In genomic region chr7:74367350-74367749, GRCm38 (mm10) we compare ENCODE assay signal across 10 mouse cellular contexts.
DNase-seq lines count a peak whose midpoint lies in the region; ATAC-seq lines count a peak whose summit lies in the region.
"Had no signal": no experiment of that assay in that cellular context is flagged by ENCODE, and none has a peak within 500 bp of the region (broad histone marks: within the 10 kb centered on the region; RNA-seq: fewer than 3 reads in every experiment).

No protein-coding gene starts in this region.

- H3K9ac ChIP-seq in hindbrain, embryonic 15.5 days = no peak overlapping the region
- H3K9ac ChIP-seq: heart, embryonic 15.5 days had no signal

- no peak overlapping the region for H3K4me2 ChIP-seq in hindbrain, embryonic 15.5 days
- H3K4me2 ChIP-seq: heart, embryonic 15.5 days had no signal

- H3K36me3 ChIP-seq in heart, embryonic 10.5 days = no peaks in the 10 kb centered on the region
- no peaks in the 10 kb centered on the region for H3K36me3 ChIP-seq in hindbrain, embryonic 15.5 days
- H3K36me3 ChIP-seq: heart, embryonic 15.5 days had no signal

- 0 out of 2 replicates have a peak, but pooled peaks have one; percentile 16 for ATAC-seq in hindbrain, embryonic 15.5 days (ENCODE audit: low FRiP score, low read depth)
- no peak for ATAC-seq in megakaryocyte progenitor cell, adult 5-6 weeks (replicated peaks; ENCODE audit: poor library complexity)

- intact Hi-C loops in heart, postnatal 10 days (cut with DNase I) = loop anchor here (10.0 kb wide), 1 partner anchor 557 kb away; no protein-coding TSS in a partner anchor

- H3K4me3 ChIP-seq in heart, embryonic 10.5 days = no peak overlapping the region
- H3K4me3 ChIP-seq in hindbrain, embryonic 15.5 days = no peak overlapping the region
- H3K4me3 ChIP-seq: heart, embryonic 15.5 days; myocyte had no signal

- 42% methylated on average over 7 of the region's 7 CpGs for WGBS in heart, embryonic 10.5 days
- 28% methylated on average over 7 of the region's 7 CpGs for WGBS in hindbrain, embryonic 15.5 days

- peaks cover 40% of the 10 kb centered on the region for H3K4me1 ChIP-seq in heart, embryonic 10.5 days
- H3K4me1 ChIP-seq in hindbrain, embryonic 15.5 days (replicated peaks) = peaks cover 26% of the 10 kb centered on the region

- H3K27me3 ChIP-seq in heart, embryonic 10.5 days (ENCODE audit: insufficient read depth, poor library complexity, severe bottlenecking) = 0 out of 2 replicates have a peak, but pooled peaks cover 3% of the 10 kb centered on the region
- no peaks in the 10 kb centered on the region for H3K27me3 ChIP-seq in hindbrain, embryonic 15.5 days
- H3K27me3 ChIP-seq: heart, embryonic 15.5 days had no signal

- H3K9me3 ChIP-seq in heart, embryonic 10.5 days = no peaks in the 10 kb centered on the region
- H3K9me3 ChIP-seq in hindbrain, embryonic 15.5 days = no peaks in the 10 kb centered on the region
- H3K9me3 ChIP-seq: heart, embryonic 15.5 days had no signal

- no peak overlapping the region for H3K27ac ChIP-seq in heart, embryonic 10.5 days
- H3K27ac ChIP-seq in hindbrain, embryonic 15.5 days (replicated peaks) = no peak overlapping the region
- H3K27ac ChIP-seq: heart, embryonic 15.5 days had no signal

- peak; percentile 60 to 77 for DNase-seq in heart, postnatal 10 days
- no peak for DNase-seq in heart, embryonic 10.5 days (ENCODE audit: low spot score)
- peak; percentile 37 for DNase-seq in MN1 (ENCODE audit: low spot score)
- peak; percentile 81 for DNase-seq in embryo, embryonic 11 days
- DNase-seq in lung, adult 18-20 months = peak; percentile 30 to 45
- peak; percentile 63 to 81 for DNase-seq in right cerebral cortex, adult 2 months (ENCODE audit: low spot score in 2 of 2)
